Mouse (Mus musculus): Measurements from ENCODE around the gene Smim6.

Smim6 gene

DNA sequence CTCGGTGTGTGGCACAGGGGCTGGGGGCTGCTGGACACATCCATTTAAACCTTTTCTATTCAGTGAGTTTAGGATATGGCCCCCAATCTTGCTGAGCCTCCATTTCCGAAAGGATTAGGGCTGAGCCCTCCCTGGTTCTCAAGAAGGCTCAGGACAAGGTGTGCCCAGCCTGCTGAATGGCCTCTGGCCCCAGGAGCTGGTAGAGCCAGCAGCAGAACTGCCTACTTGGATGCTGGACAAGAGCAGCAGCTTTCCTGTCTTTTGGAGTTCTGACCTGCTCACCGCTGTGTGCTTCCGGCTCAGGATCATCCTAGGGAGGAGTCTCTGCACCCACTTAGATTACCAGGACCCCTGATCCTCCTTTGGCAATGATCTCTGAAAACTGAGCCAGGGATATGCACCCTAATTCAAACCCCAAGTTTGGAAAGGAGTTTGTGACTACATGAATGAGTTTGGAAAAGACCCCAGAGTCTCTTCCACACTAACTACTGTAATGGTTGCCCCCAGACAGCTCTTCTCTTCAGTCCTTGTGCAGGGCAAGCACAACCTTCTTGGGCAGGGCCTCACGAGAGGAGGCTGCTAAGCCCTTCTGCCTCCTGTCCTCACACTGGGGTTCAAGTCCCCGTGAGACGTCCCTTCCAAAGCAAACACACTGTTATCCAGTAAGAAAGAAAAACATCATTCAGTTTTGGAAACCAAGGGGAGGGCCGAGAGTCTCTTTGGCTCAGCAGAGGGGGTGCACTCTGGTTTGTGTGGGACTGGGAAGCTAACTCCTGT is 11.1 kb upstream of the Smim6 start:
- DNase-seq (ENCODE audit: low spot score), result no peak

DNA sequence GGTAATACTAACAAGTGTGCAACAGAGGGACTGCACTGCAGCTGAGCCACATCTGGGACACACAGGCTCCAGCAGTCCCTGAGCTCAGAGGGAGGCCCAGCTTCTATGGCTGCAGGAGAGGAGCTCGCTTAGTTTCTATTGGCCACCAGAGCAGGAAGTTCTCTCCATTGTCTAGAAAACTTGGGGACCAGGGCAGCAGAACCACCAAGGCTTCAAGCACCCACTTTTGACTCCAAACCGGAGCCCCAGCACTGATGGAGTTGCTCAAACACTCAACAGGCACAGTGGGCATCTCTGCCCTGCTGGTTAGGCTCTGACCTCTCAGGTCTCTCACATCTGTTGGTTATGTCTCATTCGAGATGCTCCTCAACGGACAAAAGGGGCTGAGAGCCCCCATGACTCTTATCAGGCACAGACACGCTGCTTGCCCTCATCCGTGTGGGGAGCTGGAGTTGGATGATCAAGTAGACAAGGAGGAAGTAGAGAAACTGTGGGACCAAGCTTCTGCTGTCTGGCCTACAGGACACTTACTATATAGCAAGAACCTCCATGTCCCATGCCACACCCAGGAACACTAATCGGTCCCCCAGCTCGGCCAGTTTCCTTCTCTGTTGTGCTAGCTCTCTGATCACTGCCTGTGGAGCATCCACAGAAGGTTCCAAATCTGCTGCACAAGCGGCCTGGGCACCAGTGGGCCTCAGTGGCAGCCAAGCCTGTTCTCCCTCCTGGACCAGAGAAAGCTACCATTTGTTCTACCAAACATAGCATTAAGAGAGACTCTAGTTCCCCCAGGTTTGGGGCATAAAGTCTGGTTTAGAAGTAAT is 10.3 kb upstream of the Smim6 start:
- no peak for DNase-seq (ENCODE audit: low spot score)

DNA sequence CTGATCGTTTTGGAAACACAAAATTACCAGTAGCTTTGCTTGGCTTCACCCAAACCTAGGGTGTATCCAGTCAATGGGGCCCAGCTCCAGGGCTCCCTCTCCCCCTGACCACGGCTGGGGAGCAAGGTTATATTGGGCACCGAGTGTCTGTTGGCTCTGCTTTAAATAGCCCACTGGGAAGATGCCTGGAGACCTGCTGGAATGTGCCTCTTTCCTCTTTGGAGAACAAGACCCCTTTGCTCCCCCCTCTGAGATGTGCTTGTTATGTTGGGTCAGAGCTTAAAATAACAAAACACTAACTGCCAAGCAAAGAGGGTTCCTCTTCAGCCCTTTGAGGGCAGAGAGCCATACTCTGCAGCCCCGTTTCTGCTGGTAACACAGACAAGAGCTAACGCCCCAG is 9.6 kb upstream of the Smim6 start:
- no peak for DNase-seq (ENCODE audit: low spot score)

DNA sequence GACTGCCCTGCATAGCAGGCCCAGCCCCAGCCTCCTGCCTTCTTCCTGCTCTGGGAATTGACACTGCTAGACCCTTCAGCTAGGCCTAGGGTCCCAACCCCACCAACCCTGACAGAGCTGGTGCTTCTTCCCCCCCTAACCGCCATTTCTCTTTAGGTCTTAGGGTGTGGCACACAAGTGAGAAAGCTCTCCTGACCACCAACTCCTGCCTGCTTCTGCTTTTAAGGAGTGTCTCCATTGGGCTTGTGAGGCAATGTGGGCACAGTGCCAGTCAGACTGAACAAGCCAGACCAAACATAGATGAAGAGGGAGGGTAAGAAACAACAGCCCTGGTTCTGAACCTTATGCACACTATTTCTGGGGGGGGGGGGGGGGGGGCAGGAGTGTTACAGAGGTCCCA is 9.0 kb upstream of the Smim6 start:
- peak; percentile 77 for DNase-seq (ENCODE audit: low spot score)

DNA sequence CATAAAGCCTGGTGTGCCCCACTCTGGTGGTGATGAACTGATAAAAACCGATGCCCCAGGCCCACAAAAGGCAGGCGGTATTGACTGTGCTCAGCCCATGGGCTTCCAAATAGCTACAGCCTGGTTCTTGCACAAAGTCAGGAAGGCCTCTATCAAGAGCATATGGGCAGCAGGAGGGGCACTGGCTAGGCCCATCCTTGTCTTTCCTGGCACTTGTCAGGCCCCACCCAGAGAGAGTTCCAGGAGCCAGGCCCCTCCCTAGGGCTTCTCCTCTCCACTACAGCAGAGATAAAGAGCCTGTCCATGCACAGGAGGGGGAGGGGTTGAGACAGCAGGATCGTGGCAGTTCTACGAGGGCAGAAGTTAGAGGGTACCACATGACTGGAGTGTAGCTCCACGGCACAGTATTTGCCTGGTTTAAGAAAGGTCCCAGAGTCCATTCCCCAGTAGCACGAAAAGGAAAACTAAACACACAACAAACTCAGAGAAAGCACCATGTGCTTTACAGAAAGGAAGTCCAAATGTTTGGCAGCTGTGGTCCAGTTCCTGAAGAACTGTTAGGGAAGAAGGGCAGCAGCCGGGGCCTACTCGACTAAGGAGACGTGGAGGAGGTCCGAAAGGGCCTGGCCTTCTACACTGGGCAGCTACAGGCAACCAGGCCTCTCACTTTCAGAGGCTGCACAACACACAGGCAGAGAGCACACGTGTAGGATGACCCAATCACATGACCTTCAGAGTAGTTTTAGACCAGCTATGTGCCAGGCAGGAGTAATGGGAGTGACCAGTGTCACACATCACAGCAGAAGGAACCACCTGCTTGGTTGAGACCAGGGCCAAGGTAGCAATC is 8.2 kb upstream of the Smim6 start:
- DNase-seq (ENCODE audit: low spot score), result peak; percentile 56

DNA sequence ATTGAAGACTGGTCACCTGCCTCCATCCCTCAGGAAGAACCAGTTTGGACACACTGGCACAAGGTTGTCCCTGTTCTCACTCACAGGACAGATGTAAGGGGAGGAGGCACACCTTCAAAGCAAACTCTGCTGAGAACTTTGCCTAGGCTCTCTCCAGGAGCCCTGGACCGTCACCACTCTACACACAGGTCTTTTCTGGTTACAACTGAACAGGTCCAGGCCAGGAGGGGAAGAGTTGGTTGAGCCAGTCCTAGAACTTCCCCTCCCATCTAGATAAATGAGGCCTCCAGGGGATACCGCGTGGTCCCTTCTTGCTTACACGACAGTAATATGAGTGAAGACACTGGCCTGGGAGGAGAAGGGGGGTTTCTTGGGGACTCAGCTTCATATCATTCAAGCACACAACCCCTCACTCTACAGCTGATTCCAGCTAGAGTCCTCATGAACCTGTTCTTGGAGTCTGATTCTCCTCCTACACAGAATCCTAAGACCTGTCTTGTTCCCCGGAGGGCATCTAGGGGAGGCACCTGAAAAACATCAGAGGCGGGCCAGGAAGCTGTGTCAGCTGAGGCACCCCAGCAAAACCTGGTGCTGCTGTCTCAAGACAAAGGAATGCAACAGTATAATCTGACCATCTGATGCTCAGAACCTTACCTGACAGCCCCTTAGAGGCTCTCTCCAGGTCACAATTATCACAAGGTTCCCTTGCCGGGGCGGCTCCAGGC is 7.4 kb upstream of the Smim6 start:
- DNase-seq (ENCODE audit: low spot score), result no peak

DNA sequence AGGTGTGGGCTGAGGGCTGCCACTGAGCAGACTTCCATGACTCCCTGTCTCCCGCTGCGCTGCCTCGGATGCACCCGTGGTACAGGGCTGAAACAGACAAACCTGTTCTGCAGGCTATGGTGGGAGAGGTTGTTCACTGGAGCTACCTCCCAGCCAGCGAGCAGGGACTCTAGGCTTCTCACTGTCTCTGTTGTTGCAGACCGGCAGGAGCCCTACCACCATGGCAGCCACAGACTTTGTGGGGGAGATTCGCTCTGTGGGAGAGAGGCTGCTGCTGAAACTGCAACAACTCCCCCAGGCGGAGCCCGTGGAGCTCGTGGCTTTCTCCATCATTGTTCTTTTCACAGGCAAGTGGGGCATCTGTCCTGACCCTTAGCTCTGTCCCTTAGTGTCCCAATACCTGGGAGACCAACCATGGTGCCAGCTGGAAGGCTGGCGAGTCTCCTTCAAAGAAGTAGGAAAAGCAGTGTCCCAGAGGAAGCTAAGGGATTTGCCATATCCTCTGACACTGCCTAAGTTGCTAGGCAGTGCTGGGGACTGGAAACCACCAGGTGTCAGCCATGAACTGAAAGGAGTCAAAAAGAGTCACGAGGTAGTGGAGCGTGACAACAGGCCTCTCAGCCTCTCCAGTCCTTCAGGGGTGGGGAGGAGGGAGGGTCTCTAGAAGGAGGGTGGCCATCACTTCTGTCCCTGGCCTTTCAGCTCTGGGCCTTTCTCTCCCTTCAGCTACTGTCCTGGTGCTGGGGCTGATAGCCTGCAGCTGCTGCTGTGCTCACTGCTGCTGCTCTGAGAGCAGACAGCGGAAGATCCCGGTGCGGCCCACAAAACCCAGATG is 6.6 kb upstream of the Smim6 start:
- no peak for DNase-seq (ENCODE audit: low spot score)

DNA sequence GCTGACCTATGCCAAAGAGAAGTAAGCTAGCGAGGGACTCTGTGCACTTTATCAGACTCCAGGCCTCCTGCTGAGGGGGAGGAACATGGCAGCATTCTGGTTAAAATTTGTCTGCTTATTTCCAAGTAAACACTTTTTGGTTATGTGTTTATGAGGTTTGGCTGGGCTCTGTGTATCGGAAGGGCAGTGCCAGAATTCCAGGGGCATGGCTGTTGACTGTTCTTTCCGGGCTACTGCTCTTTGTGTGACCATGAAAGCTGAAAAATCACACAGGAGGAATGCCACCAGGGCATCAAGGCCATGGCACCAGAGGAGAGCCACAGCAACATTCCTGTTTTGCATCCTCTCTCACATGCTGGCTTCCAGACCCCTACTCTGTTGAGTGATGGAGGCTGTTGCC is 5.7 kb upstream of the Smim6 start:
- no peak for DNase-seq (ENCODE audit: low spot score)

DNA sequence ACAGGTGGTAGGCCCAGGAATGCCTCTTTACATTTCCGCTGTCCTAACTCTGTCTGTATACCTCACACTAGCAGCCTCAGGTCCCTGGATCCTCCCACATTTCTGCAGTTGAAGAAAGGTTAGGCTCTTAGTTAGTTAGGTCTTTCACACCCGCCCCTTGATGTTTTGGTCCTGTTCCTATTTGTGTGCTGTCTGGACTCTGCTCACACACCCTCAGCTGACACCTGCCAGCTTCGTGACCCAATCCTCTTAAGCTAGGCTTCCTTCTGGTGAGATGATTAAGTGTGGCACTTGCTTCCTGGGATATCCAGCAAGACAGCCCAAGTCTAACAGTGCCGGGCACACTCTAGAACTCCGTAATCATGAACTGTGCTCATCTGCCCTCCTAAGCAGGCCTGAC is 5.3 kb upstream of the Smim6 start:
- DNase-seq (ENCODE audit: low spot score), result no peak

DNA sequence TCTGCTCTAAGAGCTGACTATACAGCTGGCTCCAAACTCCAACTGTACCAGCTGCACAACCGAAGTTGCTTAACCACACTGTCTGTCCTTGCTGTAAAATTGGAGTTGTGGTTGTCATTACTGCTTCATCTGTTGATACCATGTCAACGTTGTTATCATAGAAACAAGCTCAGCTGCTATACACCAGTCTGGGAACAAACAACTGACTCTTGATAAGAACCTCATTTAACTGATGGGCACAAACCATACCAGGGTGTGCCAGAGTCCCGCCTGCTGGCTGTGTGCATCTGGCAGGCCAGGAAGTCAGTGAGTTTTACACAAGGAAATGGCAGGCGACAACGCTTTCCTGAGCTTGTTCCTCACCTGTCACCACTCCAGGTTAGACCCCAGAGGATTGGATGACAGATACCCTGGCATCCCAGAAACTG is 669 bp upstream of the Smim6 start:
- peak; percentile 43 for DNase-seq (ENCODE audit: low spot score)

DNA sequence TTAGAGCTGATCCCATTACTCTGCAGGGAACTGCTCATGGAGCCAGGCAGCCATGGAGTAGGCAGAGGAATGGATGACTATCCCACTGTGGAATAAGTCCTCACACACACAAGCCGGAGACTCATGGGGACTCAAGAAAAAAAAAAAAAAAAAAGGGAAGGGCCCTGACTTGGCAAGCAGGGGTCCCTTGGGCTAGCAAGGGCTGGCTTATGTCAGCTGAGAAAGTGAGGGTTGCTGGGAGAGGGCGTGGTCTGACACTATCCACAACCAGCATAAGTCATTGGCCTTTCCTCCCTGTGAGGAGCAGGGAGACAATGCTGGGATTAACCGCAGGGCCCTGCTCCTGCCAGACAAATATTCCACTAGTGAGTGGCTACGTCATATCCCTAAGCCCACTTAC is 4.8 kb downstream of the Smim6 start:
- no peak for DNase-seq (ENCODE audit: low spot score)

DNA sequence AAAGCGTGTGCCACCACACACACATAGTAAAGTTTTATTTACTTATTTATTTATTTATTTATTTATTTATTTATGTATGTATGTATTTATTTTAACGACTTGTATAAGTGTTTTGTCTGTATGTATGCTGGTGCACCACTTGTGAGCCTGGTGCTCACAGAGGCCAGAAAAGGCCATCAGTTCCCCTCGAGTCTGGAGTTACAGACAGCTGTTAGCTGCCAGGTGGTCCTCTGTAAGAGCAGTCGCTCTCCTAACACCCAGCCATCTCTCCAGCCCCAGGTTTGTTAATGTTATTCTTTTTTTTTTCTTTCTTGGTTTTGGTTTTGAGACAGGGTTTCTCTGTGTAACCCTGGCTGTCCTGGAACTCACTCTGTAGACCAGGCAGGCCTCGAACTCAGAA is 6.8 kb downstream of the Smim6 start:
- DNase-seq (ENCODE audit: low spot score), result no peak

DNA sequence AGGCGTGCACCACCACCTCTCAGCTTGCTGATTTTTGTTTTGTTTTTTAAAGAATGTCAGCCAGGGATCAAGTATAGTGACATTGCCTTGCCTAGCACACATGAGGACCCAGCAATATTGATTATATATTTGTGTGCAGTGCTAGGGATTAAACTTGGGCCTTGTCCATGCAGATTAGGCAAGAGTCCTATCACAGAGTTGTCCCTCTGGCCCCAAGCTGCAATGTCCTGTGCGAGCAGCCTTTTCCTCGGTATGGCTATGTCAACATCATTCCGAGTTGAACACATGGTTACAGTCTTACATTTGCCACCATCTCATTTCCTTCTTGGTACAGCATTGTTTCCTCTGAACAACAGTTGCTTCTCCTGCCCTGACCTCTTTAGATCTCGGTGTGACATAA is 7.3 kb downstream of the Smim6 start:
- DNase-seq (ENCODE audit: low spot score), result no peak

DNA sequence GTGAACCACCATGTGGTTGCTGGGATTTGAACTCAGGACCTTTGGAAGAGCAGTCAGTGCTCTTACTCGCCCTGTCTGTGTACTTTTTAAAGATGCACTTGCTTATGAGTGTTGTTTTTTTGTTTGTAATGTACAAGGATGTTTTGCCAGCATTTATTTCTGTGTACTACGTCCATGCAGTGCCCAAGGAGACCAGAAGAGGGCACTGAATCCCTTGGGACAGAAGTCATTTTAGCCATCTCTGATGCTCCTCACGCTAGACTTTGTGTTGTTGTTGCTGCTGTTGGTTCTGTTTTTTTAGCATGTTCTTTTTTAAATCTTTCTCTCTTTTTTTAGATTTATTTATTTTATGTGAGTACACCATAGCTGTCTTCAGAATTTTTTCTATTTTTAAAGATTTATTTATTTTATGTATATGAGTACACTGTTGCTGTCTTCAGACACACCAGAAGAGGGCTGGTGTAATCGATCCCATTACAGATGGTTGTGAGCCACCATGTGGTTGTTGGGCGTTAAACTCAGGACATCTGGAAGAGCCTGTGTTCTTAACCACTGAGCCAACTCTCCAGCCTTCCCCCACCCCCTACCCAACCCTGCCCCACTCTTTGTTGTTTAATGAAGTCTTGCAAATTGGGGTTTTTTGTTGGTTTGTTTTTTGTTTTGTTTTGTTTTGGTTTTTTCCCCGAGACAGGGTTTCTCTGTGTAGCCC is 8.4 kb downstream of the Smim6 start:
- DNase-seq (ENCODE audit: low spot score), result peak; percentile 50

DNA sequence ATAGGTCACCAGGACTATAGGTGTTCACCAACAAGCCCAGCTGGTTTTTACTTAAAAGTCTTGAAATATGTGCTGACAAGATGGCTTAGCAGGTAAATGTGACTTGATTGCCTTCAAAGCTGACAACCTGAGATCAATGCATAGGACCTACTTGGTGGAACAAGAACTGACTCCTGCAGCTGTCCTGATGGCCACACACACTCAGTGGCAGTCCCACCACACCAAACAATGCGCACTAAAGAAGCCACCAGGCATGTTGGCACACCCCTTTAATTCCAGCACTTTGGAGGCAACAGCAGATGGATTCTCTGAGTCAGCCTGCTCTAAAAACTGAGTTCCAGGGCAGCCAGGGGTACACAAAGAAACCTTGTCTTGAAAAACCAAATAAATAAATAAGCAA is 10.2 kb downstream of the Smim6 start:
- DNase-seq (ENCODE audit: low spot score), result no peak

DNA sequence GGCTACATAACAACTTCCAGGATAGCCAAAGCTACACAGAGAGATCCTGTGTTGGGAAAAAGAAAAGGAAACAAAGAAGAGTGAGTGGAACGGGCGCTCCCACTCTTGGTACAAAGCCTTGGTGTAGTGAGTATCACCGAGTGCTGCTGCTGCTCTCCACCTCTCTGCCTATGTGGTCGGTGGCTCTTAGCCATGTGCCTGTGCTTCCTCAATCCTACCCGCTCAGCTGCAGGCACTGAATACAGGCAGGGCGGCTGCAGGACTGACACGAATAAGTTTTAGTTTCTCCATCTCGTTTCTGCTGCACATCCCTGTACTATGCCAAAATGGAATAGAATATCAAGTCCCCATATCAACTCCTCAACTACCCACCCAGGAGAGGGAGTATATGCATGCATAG is 17.2 kb downstream of the Smim6 start:
- no peak for DNase-seq (ENCODE audit: low spot score)

DNA sequence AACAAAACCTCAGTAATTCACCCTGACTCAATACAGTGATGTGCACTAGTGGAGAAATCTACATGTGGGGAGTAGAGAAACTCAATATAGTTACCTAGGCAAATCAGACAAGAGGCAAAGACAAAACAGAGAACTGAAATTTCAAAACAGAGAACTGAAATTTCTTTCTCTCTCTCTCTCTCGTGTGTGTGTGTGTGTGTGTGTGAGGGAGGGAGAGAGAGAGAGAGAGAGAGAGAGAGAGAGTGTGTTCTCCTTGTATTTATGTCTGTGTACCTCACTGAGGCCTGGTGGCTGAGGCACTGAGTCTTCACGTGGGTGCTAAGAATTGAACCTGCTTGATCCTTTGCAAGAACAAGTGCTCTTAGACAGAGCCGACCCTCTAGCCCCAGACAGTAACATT is 18.0 kb downstream of the Smim6 start:
- no peak for DNase-seq (ENCODE audit: low spot score)

DNA sequence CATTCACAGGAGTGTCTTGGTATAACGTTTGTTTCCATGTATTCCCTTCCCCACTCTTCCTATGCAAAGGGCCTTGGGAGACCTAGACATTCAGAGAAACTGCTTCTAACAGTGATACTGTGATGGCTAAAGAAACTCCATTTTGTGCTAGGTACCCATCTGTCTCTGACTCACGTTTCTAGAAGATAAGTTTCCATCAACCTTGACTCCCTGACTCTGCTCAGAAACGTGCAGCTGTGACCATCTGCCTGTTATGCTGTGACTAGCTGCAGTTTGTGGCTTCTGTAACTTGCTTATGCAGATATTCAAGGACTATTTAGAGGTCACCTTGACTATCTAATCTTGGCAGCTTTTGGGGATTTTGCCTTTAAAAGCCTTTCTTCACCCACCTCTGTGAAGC is 19.4 kb downstream of the Smim6 start:
- DNase-seq (ENCODE audit: low spot score), result no peak

DNA sequence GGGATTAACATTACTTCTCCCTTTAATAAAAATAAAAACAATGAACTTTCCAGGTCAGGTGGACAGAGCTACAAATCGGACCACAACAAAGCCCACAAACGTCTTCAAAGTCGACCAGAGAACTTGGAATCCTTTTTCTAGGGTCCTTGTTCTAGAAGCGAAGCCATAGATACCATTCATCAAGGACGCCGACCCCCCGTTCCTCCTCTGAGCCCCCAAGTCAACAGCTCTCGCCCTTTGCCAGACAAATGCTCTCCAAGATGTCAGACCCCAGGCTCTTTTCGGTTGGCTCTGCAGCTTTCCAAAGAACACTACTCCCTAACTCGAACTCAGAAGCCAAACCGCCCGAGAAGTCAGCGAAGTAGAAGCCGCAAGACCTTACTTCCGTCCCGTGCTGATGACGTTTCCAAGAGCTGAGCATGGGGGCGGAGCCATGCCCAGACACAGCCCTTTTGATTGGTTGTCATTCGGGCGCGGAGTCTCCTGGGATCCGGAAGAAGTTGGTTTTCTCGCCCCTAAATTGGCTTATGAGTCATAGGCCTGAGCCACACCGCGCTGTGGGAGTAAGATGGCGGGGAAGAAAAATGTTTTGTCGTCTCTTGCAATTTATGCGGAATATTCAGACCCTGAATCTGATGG is 21.4 kb downstream of the Smim6 start, which contains the start of the genes Sap30bp and Recql5:
Gene Sap30bp (plus strand): TSS at position 175 of the 639 bp plus-strand sequence.
Gene Recql5 (minus strand): TSS at position 370 of the 639 bp plus-strand sequence.
- DNase-seq (ENCODE audit: low spot score), result peak; percentile 98

DNA sequence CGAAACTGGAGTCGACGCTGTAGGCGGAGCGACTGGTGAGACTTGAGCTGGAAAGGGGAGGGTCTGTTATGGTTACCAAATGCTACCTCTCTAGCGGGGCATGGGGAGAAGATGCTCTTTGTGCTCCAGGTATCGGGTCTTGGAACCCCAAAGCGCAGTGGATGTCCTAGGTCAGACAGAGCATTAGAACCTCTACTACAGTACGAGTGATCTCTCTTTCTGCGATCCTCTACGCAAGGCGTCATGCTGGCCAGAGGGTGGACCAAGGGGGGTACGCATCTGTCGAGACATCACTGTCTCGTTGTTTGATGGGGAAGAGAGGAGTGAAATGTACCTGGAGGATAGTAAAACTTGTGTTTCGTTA is 21.9 kb downstream of the Smim6 start:
- DNase-seq (ENCODE audit: low spot score), result no peak

Data from lung, postnatal 25 days (tissue).